Comparison of ENCODE assay signal across 19 mouse cellular contexts in genomic region chr8:121314036-121314435, GRCm38 (mm10).
"Had no signal": no experiment of that assay in that cellular context is flagged by ENCODE, and none has a peak within 500 bp of the region (broad histone marks: within the 10 kb centered on the region; RNA-seq: fewer than 3 reads in every experiment).

No protein-coding gene starts in this region.

- H3K9ac ChIP-seq: limb, embryonic 12.5 days; limb, embryonic 15.5 days; liver, embryonic 14.5 days; liver, postnatal 0 days; lung, embryonic 14.5 days; midbrain, embryonic 12.5 days; midbrain, embryonic 15.5 days; neural tube, embryonic 12.5 days; neural tube, embryonic 15.5 days; stomach, embryonic 15.5 days had no signal

- H3K4me2 ChIP-seq: limb, embryonic 12.5 days; limb, embryonic 15.5 days; liver, embryonic 11.5 days; lung, embryonic 14.5 days; midbrain, embryonic 12.5 days; midbrain, embryonic 15.5 days; neural tube, embryonic 12.5 days; neural tube, embryonic 15.5 days; stomach, embryonic 15.5 days had no signal

- ATAC-seq: liver, postnatal 0 days; lung, postnatal 0 days; midbrain, embryonic 15.5 days had no signal

- H3K27ac ChIP-seq: left cerebral cortex, adult 2 months; limb, embryonic 12.5 days; limb, embryonic 15.5 days; liver, embryonic 14.5 days; macrophage; midbrain, embryonic 12.5 days; midbrain, embryonic 15.5 days; neural tube, embryonic 12.5 days; neural tube, embryonic 15.5 days; stomach, embryonic 15.5 days had no signal

- H3K36me3 ChIP-seq: limb, embryonic 12.5 days; limb, embryonic 15.5 days; midbrain, embryonic 12.5 days; midbrain, embryonic 15.5 days; neural tube, embryonic 12.5 days; neural tube, embryonic 15.5 days; stomach, embryonic 15.5 days had no signal

- H3K4me3 ChIP-seq: left cerebral cortex, adult 2 months; limb, embryonic 12.5 days; limb, embryonic 15.5 days; midbrain, embryonic 12.5 days; midbrain, embryonic 15.5 days; neural tube, embryonic 12.5 days; neural tube, embryonic 15.5 days; stomach, embryonic 15.5 days had no signal

- H3K27me3 ChIP-seq: neural tube, embryonic 12.5 days; stomach, embryonic 15.5 days had no signal

- DNase-seq: layer of hippocampus, postnatal 36 days; liver, postnatal 0 days; lung, embryonic 14.5 days; right cerebral cortex, adult 18-20 months; right cerebral cortex, postnatal 14 days; spleen, adult 18-20 months; thymus, postnatal 25 days had no signal

- H3K9me3 ChIP-seq: limb, embryonic 12.5 days; limb, embryonic 15.5 days; midbrain, embryonic 12.5 days; midbrain, embryonic 15.5 days; neural tube, embryonic 12.5 days; neural tube, embryonic 15.5 days; stomach, embryonic 15.5 days had no signal
